Mouse (Mus musculus) lung, embryonic 14.5 days (tissue): ENCODE data around the gene Homez. TPM values are rescaled to one million over a fixed set of nuclear protein-coding genes. Genes with fewer than 3 reads are reported as not detected.
A peak's percentile ranks its signal among the peaks of the same experiment; 100 is the strongest.

Source experiments
- ATAC-seq: fragments of 200-750 bp; cut with Nextera tagmentation; 2 replicates; pipeline ENCODE4 v1.8.0; 2017; ENCODE audit warnings: mild to moderate bottlenecking, moderate TSS enrichment, moderate library complexity; ENCODE audit not compliant: insufficient read depth
- DNase-seq: peaks from one replicate; pipeline ENCODE4 v3.0.0-alpha.2; 2015
- H3K27ac ChIP-seq: fragments of 300-500 bp; sonication (generic); 2 replicates; pipeline ENCODE4 v1.5.1; 2014; ENCODE audit warnings: low read depth, mild to moderate bottlenecking, moderate library complexity
- H3K27me3 ChIP-seq: fragments of 300-500 bp; sonication (generic); 2 replicates; pipeline ENCODE4 v1.6.1; 2014; ENCODE audit warnings: low read length, control low read depth; ENCODE audit not compliant: insufficient read depth
- H3K36me3 ChIP-seq: fragments of 300-500 bp; sonication (generic); 2 replicates; pipeline ENCODE4 v1.6.1; 2014; ENCODE audit warnings: control low read depth; ENCODE audit not compliant: insufficient read depth
- H3K4me1 ChIP-seq: fragments of 300-500 bp; sonication (generic); 2 replicates; pipeline ENCODE4 v1.6.1; 2014; ENCODE audit warnings: antibody characterized with exemption, control low read depth; ENCODE audit not compliant: insufficient read depth
- H3K4me2 ChIP-seq: fragments of 300-500 bp; sonication (generic); 2 replicates; pipeline ENCODE4 v1.6.1; 2014; ENCODE audit warnings: mild to moderate bottlenecking
- H3K4me3 ChIP-seq: fragments of 300-500 bp; sonication (generic); 2 replicates; pipeline ENCODE4 v1.5.1; 2014; ENCODE audit warnings: low read depth, low read length
- H3K9ac ChIP-seq: fragments of 300-500 bp; sonication (generic); 2 replicates; pipeline ENCODE4 v1.6.1; 2014
- H3K9me3 ChIP-seq: fragments of 300-500 bp; sonication (generic); 2 replicates; pipeline ENCODE4 v1.6.1; 2016; ENCODE audit warnings: low read depth, low read length, control low read depth
- CTCF ChIP-seq: IDR thresholded peaks from 2 replicates; pipeline ENCODE4 v1.5.1; 2016; ENCODE audit warnings: antibody characterized with exemption, low read depth
- WGBS: fragments of 180-500 bp; shearing (Covaris S2); extraction: QIAGEN DNeasy Blood & Tissue Kit; methylation state at CpG from one replicate; pipeline ENCODE4 v1.1.7; 2014; 5-methylcytosine and 5-hydroxymethylcytosine counted together
- polyA plus RNA-seq: library from polyadenylated mRNA; unstranded; fragments of >200 nt; fragmentation: Nextera tagmentation; extraction: Ambion mirVana; gene quantifications from 2 replicates; pipeline ENCODE4 v1.2.1, GENCODE M21; 2014

Gene Homez
- polyA plus RNA-seq, 1 experiment from 2014 or later: 13.2 TPM

DNA sequence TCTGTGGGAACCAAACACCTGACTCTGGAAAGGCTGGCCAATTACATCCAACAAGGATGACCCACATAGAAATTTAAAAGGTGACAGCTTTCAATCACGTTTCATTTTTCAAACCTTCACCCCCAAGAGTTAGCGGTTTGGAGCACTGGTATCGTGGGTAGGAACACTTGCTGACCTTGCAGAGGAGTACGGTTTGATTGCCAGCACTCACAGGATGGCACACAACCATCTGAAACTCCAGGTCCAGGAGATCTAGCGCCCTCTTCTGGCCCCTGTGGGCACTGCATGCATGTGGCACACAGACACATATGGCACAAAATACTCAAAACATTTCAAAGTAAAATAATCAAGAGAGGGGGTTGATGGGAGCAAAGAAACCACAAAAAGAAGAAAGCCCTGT lies 3.8 kb downstream of the Homez start:
- Histone ChIP-seq H3K9ac (no peak overlapping the region), H3K27me3 (no peaks in the 10 kb centered on the region), H3K4me2 (no peak overlapping the region), H3K36me3 (no peaks in the 10 kb centered on the region), H3K9me3 (no peaks in the 10 kb centered on the region), H3K4me1 (no peaks in the 10 kb centered on the region), H3K4me3 (no peak overlapping the region), H3K27ac (no peak overlapping the region)
- 55% methylated on average over 5 of the region's 5 CpGs for WGBS
- DNase-seq (peak; percentile 40), ATAC-seq (no peak)
- peak; percentile 48 for TF ChIP-seq CTCF

DNA sequence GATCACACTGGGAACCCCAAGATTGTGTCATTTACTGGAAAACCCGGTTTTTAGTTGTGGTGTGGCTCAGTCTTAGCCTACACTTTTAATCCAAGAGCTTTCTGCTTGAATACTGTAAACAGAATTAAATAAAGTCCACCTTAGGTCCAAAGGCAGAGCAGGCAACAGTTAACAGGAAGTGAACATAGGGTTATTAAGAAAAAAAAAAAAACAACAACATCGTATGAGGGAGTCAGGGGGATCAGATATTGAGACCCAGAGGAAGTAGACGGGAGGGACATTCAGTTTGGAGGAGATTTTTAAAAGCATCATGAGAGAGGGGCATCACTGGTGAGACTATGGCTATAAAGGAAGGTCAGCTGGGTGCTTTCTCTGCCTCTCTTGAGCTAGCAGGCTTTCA lies 4.5 kb downstream of the Homez start:
- ATAC-seq: no peak
- Histone ChIP-seq H3K36me3 (no peaks in the 10 kb centered on the region), H3K9ac (no peak overlapping the region), H3K4me3 (no peak overlapping the region), H3K4me2 (no peak overlapping the region), H3K27me3 (no peaks in the 10 kb centered on the region), H3K4me1 (no peaks in the 10 kb centered on the region), H3K27ac (no peak overlapping the region), H3K9me3 (no peaks in the 10 kb centered on the region)
- no peak for DNase-seq
- WGBS: 44% methylated on average over 3 of the region's 3 CpGs
- TF ChIP-seq CTCF: no peak

DNA sequence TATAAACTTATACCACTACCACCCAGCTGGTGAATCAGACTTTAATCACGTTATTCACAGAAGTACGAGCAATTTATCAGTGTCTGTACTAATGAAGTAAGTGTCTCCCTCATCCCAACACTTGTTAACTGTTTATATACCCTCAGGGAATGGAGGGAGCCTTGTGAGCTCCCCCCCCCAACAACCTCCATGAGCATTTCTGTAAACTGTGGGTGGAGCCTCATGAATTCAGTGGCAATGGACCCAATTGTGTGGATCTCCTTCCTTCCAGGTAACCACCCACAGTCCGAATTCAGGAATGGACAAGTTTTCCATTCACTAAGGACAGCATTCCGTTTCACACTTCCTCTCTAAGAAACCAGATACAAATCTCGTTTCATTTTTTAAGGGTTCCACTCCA lies 5.1 kb downstream of the Homez start:
- ATAC-seq (no peak), DNase-seq (no peak)
- Histone ChIP-seq H3K9ac (no peak overlapping the region), H3K4me1 (no peaks in the 10 kb centered on the region), H3K9me3 (no peaks in the 10 kb centered on the region), H3K4me3 (no peak overlapping the region), H3K27ac (no peak overlapping the region), H3K27me3 (no peaks in the 10 kb centered on the region), H3K36me3 (no peaks in the 10 kb centered on the region), H3K4me2 (no peak overlapping the region)
- no peak for TF ChIP-seq CTCF
- WGBS: 62% methylated on average over 5 of the region's 5 CpGs

DNA sequence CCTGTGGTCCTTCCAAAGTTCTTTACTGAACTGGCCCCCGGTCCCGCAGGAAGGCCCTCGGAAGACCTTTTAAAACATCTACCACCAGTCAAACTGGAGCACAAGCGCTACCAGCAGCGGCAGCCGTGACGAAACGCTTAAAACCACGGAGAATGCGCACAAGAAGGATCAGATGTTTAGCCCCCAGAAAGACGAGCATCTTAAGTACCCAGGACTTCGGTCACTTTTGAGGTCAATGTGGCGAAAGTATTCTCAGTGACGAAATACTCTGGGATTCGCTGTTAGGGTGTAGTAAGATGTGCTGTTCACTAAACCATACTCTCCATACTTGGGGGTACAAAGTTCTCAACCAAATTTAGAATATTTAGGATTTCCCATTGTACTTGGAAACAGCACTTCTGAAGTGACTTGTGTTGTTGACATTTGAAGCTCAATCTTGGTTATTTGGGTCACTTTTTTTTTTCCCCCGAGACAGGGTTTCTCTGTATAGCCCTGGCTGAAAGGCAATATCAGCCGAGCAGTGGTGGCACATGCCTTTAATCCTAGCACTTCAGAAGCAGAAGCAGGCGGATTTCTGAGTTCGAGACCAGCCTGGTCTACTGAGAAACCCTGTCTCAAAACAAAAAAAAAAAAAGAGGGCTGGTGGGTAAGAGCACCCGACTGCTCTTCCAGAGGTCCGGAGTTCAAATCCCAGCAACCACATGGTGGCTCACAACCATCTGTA lies 6.3 kb downstream of the Homez start:
- peak; percentile 22 for ATAC-seq
- Histone ChIP-seq H3K27me3 (no peaks in the 10 kb centered on the region), H3K4me2 (peak overlapping the region; percentile 84), H3K4me1 (no peaks in the 10 kb centered on the region), H3K27ac (peak overlapping the region; percentile 81), H3K9ac (peak overlapping the region; percentile 92), H3K9me3 (no peaks in the 10 kb centered on the region), H3K4me3 (peak overlapping the region; percentile 90), H3K36me3 (no peaks in the 10 kb centered on the region)
- 11% methylated on average over 21 of the region's 21 CpGs for WGBS
- DNase-seq: no peak
- TF ChIP-seq CTCF: no peak

DNA sequence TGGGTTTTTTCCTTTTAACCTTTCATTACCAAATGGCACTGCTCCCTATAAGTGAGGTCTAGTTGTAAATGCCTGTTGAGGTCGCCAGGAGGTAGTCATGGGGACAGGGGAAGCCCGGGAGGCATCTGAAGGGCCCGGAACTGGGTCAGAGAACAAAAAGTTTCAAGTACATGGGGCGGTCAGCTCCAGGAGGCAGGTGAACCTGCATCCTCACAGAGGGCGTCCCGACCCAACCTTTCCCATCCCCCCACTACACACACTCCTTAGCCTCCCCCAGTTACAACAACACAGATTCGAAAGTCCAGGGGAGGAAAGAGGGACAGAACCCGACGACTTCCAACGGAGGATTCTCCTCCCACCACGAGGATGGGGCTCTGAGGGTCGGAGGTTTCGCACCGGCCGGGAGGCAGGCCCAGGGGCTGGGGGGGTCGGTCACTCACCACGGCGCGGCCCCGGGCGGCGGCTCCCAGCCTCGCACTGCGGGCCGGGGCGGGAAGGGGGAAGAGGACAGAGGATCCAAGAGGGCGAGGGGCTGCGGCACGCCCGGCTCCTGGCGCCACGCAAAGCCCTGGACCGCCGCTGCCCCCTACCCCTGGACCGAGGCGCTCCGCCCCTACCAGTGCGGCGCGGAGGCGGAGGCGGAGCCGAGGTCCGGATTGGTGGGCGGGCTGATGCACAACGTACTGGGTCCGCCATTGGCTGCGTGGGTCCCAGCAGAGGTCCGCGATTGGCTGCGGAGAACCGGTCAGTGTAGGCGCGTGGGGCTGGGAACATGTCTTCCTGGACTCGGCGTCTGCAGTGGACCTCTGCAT lies 7.1 kb downstream of the Homez start:
- ATAC-seq (peak; percentile 100), DNase-seq (peak; percentile 97)
- under 1% methylated on average over 55 of the region's 56 CpGs for WGBS
- H3K9me3 ChIP-seq: no peaks in the 10 kb centered on the region
- no peaks in the 10 kb centered on the region for H3K4me1 ChIP-seq
- H3K27me3 ChIP-seq: no peaks in the 10 kb centered on the region
- H3K4me3 ChIP-seq: peak overlapping the region; percentile 90
- peak overlapping the region; percentile 84 for H3K4me2 ChIP-seq
- peak overlapping the region; percentile 92 for H3K9ac ChIP-seq
- 0 out of 2 replicates have a peak, but pooled peaks have one; percentile 15 for TF ChIP-seq CTCF
- peak overlapping the region; percentile 86 for H3K27ac ChIP-seq
- no peaks in the 10 kb centered on the region for H3K36me3 ChIP-seq

DNA sequence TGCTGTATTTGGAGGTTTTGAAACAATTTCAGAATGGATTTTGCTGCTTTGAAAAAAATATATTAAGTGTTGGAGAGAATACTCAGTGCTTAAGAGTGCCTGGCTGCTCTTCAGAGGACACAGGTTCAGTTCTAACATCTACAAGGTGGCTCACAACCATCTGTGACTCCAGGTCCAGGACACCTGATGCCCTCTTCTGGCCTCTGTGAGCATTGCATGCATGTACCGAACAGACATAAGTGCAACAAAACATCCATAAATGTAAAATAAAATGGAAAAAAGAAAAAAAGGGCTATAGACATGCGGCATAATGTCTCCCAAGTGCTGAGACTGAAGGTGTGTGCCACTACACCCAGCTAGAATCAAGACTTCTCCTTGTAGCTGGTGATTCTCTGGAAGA lies 10.2 kb downstream of the Homez start:
- TF ChIP-seq CTCF: peak; percentile 75

DNA sequence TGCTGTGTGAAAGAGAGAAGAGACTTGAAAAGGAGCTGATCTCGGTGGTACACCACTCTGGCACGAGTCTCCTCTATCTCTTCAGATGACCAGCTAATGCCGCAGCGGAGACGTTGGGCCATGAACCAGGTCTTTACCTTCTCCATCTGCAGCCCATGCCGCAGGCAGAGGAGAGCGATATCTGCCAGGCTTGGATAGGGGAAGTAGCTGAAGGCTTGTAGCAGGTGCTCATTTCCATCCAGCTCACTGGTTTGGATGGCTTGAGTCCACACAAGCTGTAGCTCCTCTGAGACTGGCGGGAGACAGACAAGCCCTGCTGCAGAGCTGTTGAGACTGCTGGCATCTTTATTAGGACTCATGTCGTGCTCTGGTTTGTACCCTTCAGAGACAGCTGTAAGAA lies 12.9 kb downstream of the Homez start:
- Histone ChIP-seq H3K4me2 (no peak overlapping the region), H3K27me3 (no peaks in the 10 kb centered on the region), H3K36me3 (peaks cover 21% of the 10 kb centered on the region; the same call in 1 of the 2 replicates), H3K9ac (no peak overlapping the region), H3K27ac (no peak overlapping the region), H3K4me3 (no peak overlapping the region), H3K4me1 (no peaks in the 10 kb centered on the region), H3K9me3 (no peaks in the 10 kb centered on the region)
- TF ChIP-seq CTCF: no peak
- DNase-seq (no peak), ATAC-seq (no peak)
- 89% methylated on average over 9 of the region's 9 CpGs for WGBS

More for the DNA sequence above, 10.2 kb downstream of the Homez start:
- Histone ChIP-seq H3K27me3 (no peaks in the 10 kb centered on the region), H3K27ac (no peak overlapping the region), H3K4me2 (no peak overlapping the region), H3K9ac (no peak overlapping the region), H3K4me3 (no peak overlapping the region), H3K9me3 (no peaks in the 10 kb centered on the region), H3K4me1 (no peaks in the 10 kb centered on the region), H3K36me3 (peaks cover 15% of the 10 kb centered on the region; the same call in 1 of the 2 replicates)
- no peak for ATAC-seq
- DNase-seq: peak; percentile 73
- WGBS: 42% methylated on average over 2 of the region's 2 CpGs
